Mouse (Mus musculus) kidney, postnatal 0 days (tissue): Measurements from ENCODE around the gene Dnajc16. TPM values are rescaled to one million over a fixed set of nuclear protein-coding genes. Genes with fewer than 3 reads are reported as not detected.

Experiments
- ATAC-seq: fragments of 200-750 bp; cut with Nextera tagmentation; replicated peaks from 2 replicates; pipeline ENCODE4 v1.8.0; 2017; ENCODE audit warnings: low read depth, moderate number of reproducible peaks, moderate TSS enrichment, moderate library complexity; ENCODE audit not compliant: low FRiP score
- DNase-seq: peaks from one replicate; pipeline ENCODE4 v3.0.0-alpha.2; 2016; ENCODE audit warnings: low spot score
- H3K27ac ChIP-seq: fragments of 300-500 bp; sonication (generic); 2 replicates; pipeline ENCODE4 v1.5.1; 2014; ENCODE audit warnings: mild to moderate bottlenecking
- H3K27me3 ChIP-seq: fragments of 300-500 bp; sonication (generic); 2 replicates; pipeline ENCODE4 v1.6.1; 2014; ENCODE audit warnings: low read length, mixed read lengths; ENCODE audit not compliant: insufficient read depth
- H3K36me3 ChIP-seq: fragments of 300-500 bp; sonication (generic); 2 replicates; pipeline ENCODE4 v1.6.1; 2014; ENCODE audit warnings: low read length, mixed read lengths; ENCODE audit not compliant: insufficient read depth
- H3K4me1 ChIP-seq: fragments of 300-500 bp; sonication (generic); replicated peaks from 2 replicates; pipeline ENCODE4 v1.6.1; 2014; ENCODE audit warnings: antibody characterized with exemption, low read length, mixed read lengths; ENCODE audit not compliant: insufficient read depth
- H3K4me2 ChIP-seq: fragments of 300-500 bp; sonication (generic); 2 replicates; pipeline ENCODE4 v1.6.1; 2014; ENCODE audit warnings: mild to moderate bottlenecking, low read length, moderate library complexity, mixed read lengths
- H3K4me3 ChIP-seq: fragments of 300-500 bp; sonication (generic); replicated peaks from 2 replicates; pipeline ENCODE4 v1.5.1; 2014; ENCODE audit warnings: low read depth, low read length
- H3K9ac ChIP-seq: fragments of 300-500 bp; sonication (generic); 2 replicates; pipeline ENCODE4 v1.6.1; 2014; ENCODE audit warnings: low read depth, low read length
- H3K9me3 ChIP-seq: fragments of 300-500 bp; sonication (generic); replicated peaks from 2 replicates; pipeline ENCODE4 v1.6.1; 2016; ENCODE audit warnings: low read length, inconsistent platforms, mixed read lengths
- CTCF ChIP-seq: IDR thresholded peaks from 2 replicates; pipeline ENCODE4 v1.5.1; 2016; ENCODE audit warnings: antibody characterized with exemption, low read depth, mild to moderate bottlenecking, moderate library complexity
- WGBS: fragments of 180-500 bp; shearing (Covaris S2); extraction: QIAGEN DNeasy Blood & Tissue Kit; methylation state at CpG from one replicate; pipeline ENCODE4 v1.1.7; 2014; 5-methylcytosine and 5-hydroxymethylcytosine counted together
- polyA plus RNA-seq: library from polyadenylated mRNA; unstranded; fragments of >200 nt; fragmentation: Nextera tagmentation; extraction: Ambion mirVana; gene quantifications from 2 replicates; pipeline ENCODE4 v1.2.1, GENCODE M21; 2015

Gene Dnajc16
- polyA plus RNA-seq, 1 experiment from 2014 or later = 5.2 TPM

GRCm38 (mm10) chr4:141792554-141793281 is 2.0 kb upstream of the Dnajc16 start:
- H3K9ac ChIP-seq = no peak overlapping the region; the same call in 1 of the 2 replicates
- H3K36me3 ChIP-seq = 0 out of 2 replicates have a peak, but pooled peaks cover 5% of the 10 kb centered on the region
- peak overlapping the region; percentile 61 for H3K4me2 ChIP-seq
- no peak for DNase-seq
- peaks cover 9% of the 10 kb centered on the region; the same call in 1 of the 2 replicates for H3K4me1 ChIP-seq
- no peak for ATAC-seq
- H3K27me3 ChIP-seq = no peaks in the 10 kb centered on the region
- H3K4me3 ChIP-seq = peak overlapping the region; percentile 58
- H3K9me3 ChIP-seq = no peaks in the 10 kb centered on the region
- H3K27ac ChIP-seq = peak overlapping the region; percentile 98
- no peak for TF ChIP-seq CTCF
- WGBS = 8% methylated on average over 10 of the region's 10 CpGs

DNA sequence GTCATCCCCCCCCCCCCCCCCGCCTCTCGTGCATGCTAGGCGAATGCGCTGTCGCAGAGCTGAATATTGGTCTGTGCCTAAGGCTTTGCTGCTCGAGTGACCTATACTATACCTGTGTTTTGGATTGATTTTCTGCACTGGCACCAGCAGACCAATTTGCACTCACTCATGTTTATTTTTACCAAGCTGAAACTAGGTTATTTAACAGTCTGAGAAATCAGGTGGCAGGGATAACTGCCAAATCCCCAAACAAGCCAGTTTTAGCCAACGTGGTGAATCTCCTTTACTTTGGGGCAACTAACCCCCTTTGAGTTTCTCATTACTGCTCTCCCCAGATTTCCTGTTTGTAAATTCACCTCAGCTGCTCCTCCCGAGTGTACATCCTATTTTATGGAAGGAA is 1.2 kb upstream of the Dnajc16 start:
- Histone ChIP-seq H3K27ac (no peak overlapping the region), H3K4me2 (no peak overlapping the region), H3K4me3 (no peak overlapping the region), H3K27me3 (no peaks in the 10 kb centered on the region), H3K4me1 (peaks cover 9% of the 10 kb centered on the region; the same call in 1 of the 2 replicates), H3K9ac (no peak overlapping the region), H3K36me3 (no peaks in the 10 kb centered on the region), H3K9me3 (no peaks in the 10 kb centered on the region)
- no peak for TF ChIP-seq CTCF
- 88% methylated on average over 8 of the region's 8 CpGs for WGBS
- DNase-seq = no peak
- no peak for ATAC-seq

DNA sequence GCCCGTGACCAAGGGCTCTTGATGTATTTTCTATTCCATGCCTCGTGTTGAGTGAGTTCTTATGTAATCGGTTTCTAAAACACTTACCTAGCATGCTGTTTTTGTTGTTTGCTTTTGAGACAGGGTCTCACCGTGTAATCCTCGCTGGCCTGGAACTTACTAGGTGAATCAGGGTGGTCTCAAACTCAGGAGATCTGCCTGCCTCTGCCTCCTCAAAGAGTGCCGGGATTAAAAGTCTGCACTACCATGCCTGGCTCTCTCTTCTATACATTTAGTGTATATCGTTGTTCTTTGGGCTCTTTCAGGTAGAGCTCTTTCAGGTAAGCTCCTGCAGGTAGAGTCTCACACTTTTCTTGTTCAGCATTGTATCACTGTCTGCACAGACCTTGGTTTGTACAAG is 755 bp upstream of the Dnajc16 start:
- Histone ChIP-seq H3K4me3 (no peak overlapping the region), H3K4me2 (no peak overlapping the region), H3K27ac (no peak overlapping the region), H3K36me3 (no peaks in the 10 kb centered on the region), H3K9ac (no peak overlapping the region), H3K4me1 (peaks cover 6% of the 10 kb centered on the region; the same call in 1 of the 2 replicates), H3K27me3 (no peaks in the 10 kb centered on the region), H3K9me3 (no peaks in the 10 kb centered on the region)
- no peak for TF ChIP-seq CTCF
- 89% methylated on average over 7 of the region's 7 CpGs for WGBS
- ATAC-seq (no peak), DNase-seq (no peak)

DNA sequence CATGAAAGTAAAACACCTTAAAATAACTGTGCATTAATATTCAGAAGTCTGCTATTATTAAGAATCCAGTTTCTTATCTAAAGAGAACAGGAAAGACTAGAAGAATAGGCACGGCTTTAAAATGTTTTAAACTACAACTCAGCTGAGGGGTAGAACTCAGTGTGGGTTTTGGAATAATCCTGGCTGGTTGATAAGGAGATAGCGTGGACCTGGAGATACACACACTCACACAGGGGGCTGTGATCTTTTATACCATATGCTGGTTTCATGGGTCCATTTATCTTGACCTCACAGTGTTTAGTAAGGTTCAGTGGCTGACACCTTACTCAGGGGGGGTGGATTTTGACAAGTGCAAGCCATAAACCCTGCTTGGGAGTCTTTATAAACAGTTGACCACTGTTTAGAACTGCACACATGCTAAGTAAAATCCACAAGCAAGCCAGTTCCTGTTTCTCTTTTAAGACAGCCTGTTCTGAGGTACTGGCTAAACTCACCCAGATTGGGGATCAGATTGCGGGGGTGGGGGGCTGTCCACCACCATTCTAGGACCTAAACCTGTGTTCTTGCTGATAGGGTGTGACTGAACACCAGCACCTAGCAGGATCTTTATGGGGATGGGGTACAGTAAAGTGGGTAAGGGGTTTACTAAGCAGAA is 1.0 kb downstream of the Dnajc16 start:
- WGBS = 43% methylated on average over 3 of the region's 3 CpGs
- no peak for ATAC-seq
- Histone ChIP-seq H3K27me3 (no peaks in the 10 kb centered on the region), H3K4me3 (peak overlapping the region; percentile 72), H3K27ac (peak overlapping the region; percentile 82), H3K9me3 (no peaks in the 10 kb centered on the region), H3K9ac (peak overlapping the region; percentile 85), H3K4me1 (no peaks in the 10 kb centered on the region; the same call in 1 of the 2 replicates), H3K4me2 (peak overlapping the region; percentile 79), H3K36me3 (no peaks in the 10 kb centered on the region)
- no peak for DNase-seq
- TF ChIP-seq CTCF = no peak

DNA sequence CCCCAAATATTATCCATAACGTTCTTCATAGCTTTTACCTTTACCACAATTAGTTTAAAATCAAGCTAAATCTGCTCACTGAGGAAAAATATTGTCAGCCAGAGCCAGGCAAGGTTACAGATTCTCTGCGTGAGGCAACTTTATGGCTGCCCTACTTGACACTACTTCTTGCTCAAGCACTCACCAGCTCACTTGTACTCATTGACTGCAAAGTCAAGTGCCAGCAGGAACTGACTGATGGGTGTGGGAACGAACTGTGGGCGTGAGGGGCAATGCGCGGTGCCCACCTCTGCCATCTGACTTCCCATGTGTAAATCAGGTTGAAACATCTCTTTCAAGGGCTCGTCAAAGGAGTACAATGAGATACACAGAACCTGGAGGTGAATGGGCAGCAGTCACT is 3.3 kb downstream of the Dnajc16 start:
- no peak for TF ChIP-seq CTCF
- Histone ChIP-seq H3K4me3 (no peak overlapping the region), H3K27ac (no peak overlapping the region), H3K27me3 (no peaks in the 10 kb centered on the region), H3K36me3 (peaks cover 20% of the 10 kb centered on the region; the same call in 1 of the 2 replicates), H3K9me3 (no peaks in the 10 kb centered on the region), H3K9ac (no peak overlapping the region), H3K4me1 (no peaks in the 10 kb centered on the region; the same call in 1 of the 2 replicates), H3K4me2 (no peak overlapping the region)
- ATAC-seq (no peak), DNase-seq (no peak)
- WGBS = 89% methylated on average over 7 of the region's 7 CpGs

- 41% methylated on average over 6 of the region's 6 CpGs for WGBS
- Histone ChIP-seq H3K27ac (no peak overlapping the region), H3K9me3 (no peaks in the 10 kb centered on the region), H3K4me3 (no peak overlapping the region), H3K4me1 (no peaks in the 10 kb centered on the region; the same call in 1 of the 2 replicates), H3K36me3 (peaks cover 21% of the 10 kb centered on the region; the same call in 1 of the 2 replicates), H3K9ac (no peak overlapping the region), H3K27me3 (no peaks in the 10 kb centered on the region), H3K4me2 (no peak overlapping the region)
- no peak for TF ChIP-seq CTCF
- DNase-seq (no peak), ATAC-seq (no peak)
These were observed 3.7 kb downstream of the Dnajc16 start for GRCm38 (mm10) chr4:141787046-141787445.
